Mouse (Mus musculus) C2C12 (cell line): ENCODE measurements at regions not wholly inside any gene's neighbourhood (a gene's known extent, or its start where the extent isn't known, plus 50 kb on each side); places are given as distances from the start of the nearest gene placed in this dataset.

Experiments
- H3K27me3 ChIP-seq: one replicate; pipeline ENCODE4 v1.6.1; 2011; ENCODE audit not compliant: control insufficient read depth, insufficient read depth, insufficient read length
- H3K36me3 ChIP-seq: one replicate; pipeline ENCODE4 v1.6.1; 2011; ENCODE audit not compliant: control insufficient read depth, insufficient read depth
- H3K4me3 ChIP-seq: one replicate; pipeline ENCODE4 v1.5.1; 2011; ENCODE audit warnings: mild to moderate bottlenecking, control low read depth; ENCODE audit not compliant: poor library complexity, insufficient read depth, severe bottlenecking
- H3K79me2 ChIP-seq: one replicate; pipeline ENCODE4 v1.6.1; 2011; ENCODE audit not compliant: control insufficient read depth, insufficient read depth
- H3K79me3 ChIP-seq: one replicate; pipeline ENCODE4 v1.6.1; 2011; ENCODE audit warnings: low read depth, control low read depth
- H3ac ChIP-seq: one replicate; pipeline ENCODE3; 2011; ENCODE audit warnings: low read depth; ENCODE audit not compliant: control insufficient read depth, insufficient read length
- CEBPB ChIP-seq: IDR thresholded peaks from one replicate; pipeline ENCODE4 v1.6.1; 2011; ENCODE audit warnings: low read depth, mild to moderate bottlenecking, control low read depth, moderate library complexity
- CTCF ChIP-seq: IDR thresholded peaks from one replicate; pipeline ENCODE4 v1.5.1; 2011; ENCODE audit not compliant: control insufficient read depth, insufficient read depth, insufficient read length
- FOSL1 ChIP-seq: IDR thresholded peaks from one replicate; pipeline ENCODE4 v1.8.0; 2011; ENCODE audit warnings: mild to moderate bottlenecking, low read length; ENCODE audit not compliant: poor library complexity, insufficient read depth, severe bottlenecking
- MAX ChIP-seq: IDR thresholded peaks from one replicate; pipeline ENCODE4 v1.6.1; 2011; ENCODE audit warnings: mild to moderate bottlenecking, control low read depth
- MYOD1 ChIP-seq: IDR thresholded peaks from one replicate; pipeline ENCODE4 v1.6.1; 2011; ENCODE audit warnings: low read depth; ENCODE audit not compliant: control insufficient read depth, insufficient read length
- MYOG ChIP-seq: IDR thresholded peaks from one replicate; pipeline ENCODE4 v1.6.1; 2011; ENCODE audit not compliant: control insufficient read depth, insufficient read length; ENCODE audit errors: extremely low read depth
- USF1 ChIP-seq: IDR thresholded peaks from one replicate; pipeline ENCODE4 v1.6.1; 2011; ENCODE audit warnings: low read depth, mild to moderate bottlenecking, control low read depth, moderate library complexity

- H3ac ChIP-seq, result no peak overlapping the region
- H3K79me2 ChIP-seq, result no peaks in the 10 kb centered on the region
- H3K4me3 ChIP-seq, result no peak overlapping the region
- H3K36me3 ChIP-seq, result no peaks in the 10 kb centered on the region
- peaks cover 12% of the 10 kb centered on the region for H3K27me3 ChIP-seq
- H3K79me3 ChIP-seq, result no peaks in the 10 kb centered on the region
- TF ChIP-seq CEBPB (no peak), CTCF (no peak), MAX (no peak), MYOD1 (no peak), FOSL1 (no peak), MYOG (no peak), USF1 (no peak)
Observed at GRCm38 (mm10) chr19:15802641-15803040, 144.5 kb downstream of the Psat1 start.

GRCm38 (mm10) chr19:15801811-15802486 lies 145.2 kb downstream of the Psat1 start:
- TF ChIP-seq CTCF (peak; percentile 44), MYOD1 (no peak)
- Histone ChIP-seq H3K4me3 (no peak overlapping the region), H3K27me3 (peaks cover 12% of the 10 kb centered on the region), H3ac (no peak overlapping the region), H3K79me3 (no peaks in the 10 kb centered on the region), H3K79me2 (no peaks in the 10 kb centered on the region), H3K36me3 (no peaks in the 10 kb centered on the region)

GRCm38 (mm10) chr19:15800856-15801706 lies 146.1 kb downstream of the Psat1 start:
- peaks cover 12% of the 10 kb centered on the region for H3K27me3 ChIP-seq
- H3ac ChIP-seq, result no peak overlapping the region
- no peak overlapping the region for H3K4me3 ChIP-seq
- no peaks in the 10 kb centered on the region for H3K79me2 ChIP-seq
- H3K79me3 ChIP-seq, result no peaks in the 10 kb centered on the region
- H3K36me3 ChIP-seq, result no peaks in the 10 kb centered on the region
- TF ChIP-seq CTCF (no peak), MAX (no peak), MYOG (no peak), CEBPB (no peak), USF1 (no peak), FOSL1 (no peak), MYOD1 (no peak)

GRCm38 (mm10) chr19:15796466-15796865 lies 150.7 kb downstream of the Psat1 start:
- Histone ChIP-seq H3K27me3 (peaks cover 22% of the 10 kb centered on the region), H3K79me3 (no peaks in the 10 kb centered on the region), H3K36me3 (no peaks in the 10 kb centered on the region), H3ac (no peak overlapping the region), H3K79me2 (no peaks in the 10 kb centered on the region), H3K4me3 (no peak overlapping the region)
- no peak for TF ChIP-seq USF1
- TF ChIP-seq FOSL1, result no peak
- no peak for TF ChIP-seq CTCF
- TF ChIP-seq MYOD1, result no peak
- TF ChIP-seq CEBPB, result no peak
- TF ChIP-seq MYOG, result no peak
- no peak for TF ChIP-seq MAX

- Histone ChIP-seq H3K79me2 (no peaks in the 10 kb centered on the region), H3K27me3 (peaks cover 20% of the 10 kb centered on the region)
Observed at GRCm38 (mm10) chr19:15791942-15792341, 155.2 kb downstream of the Psat1 start.

More at GRCm38 (mm10) chr19:15791942-15792341, 155.2 kb downstream of the Psat1 start:
- no peaks in the 10 kb centered on the region for H3K79me3 ChIP-seq
- no peak for TF ChIP-seq MYOG
- TF ChIP-seq MYOD1, result no peak
- TF ChIP-seq CEBPB, result no peak
- TF ChIP-seq CTCF, result no peak
- no peak for TF ChIP-seq MAX
- TF ChIP-seq USF1, result no peak
- TF ChIP-seq FOSL1, result no peak
- no peak overlapping the region for H3ac ChIP-seq
- H3K4me3 ChIP-seq, result no peak overlapping the region
- no peaks in the 10 kb centered on the region for H3K36me3 ChIP-seq
